Mouse (Mus musculus) kidney, postnatal 4 days (tissue): ENCODE measurements around the gene Mlec.
"Not testable (repeated sequence)": the region's sequence is repeated elsewhere in the genome, so short reads cannot be mapped to it uniquely, and the experiment has no call there.

Experiments
- DNase-seq, 2 experiments: peaks; one replicate each; pipeline ENCODE4 v3.0.0; 2021; ENCODE audit warnings: mixed read lengths in 2 of 2

Mlec gene

GRCm38 (mm10) chr5:115150991-115151390 is 7.0 kb downstream of the Mlec start:
- peak in 1 of 2 experiments; percentile 14 for DNase-seq

GRCm38 (mm10) chr5:115149675-115150459 is 8.1 kb downstream of the Mlec start:
- no peak for DNase-seq

DNA sequence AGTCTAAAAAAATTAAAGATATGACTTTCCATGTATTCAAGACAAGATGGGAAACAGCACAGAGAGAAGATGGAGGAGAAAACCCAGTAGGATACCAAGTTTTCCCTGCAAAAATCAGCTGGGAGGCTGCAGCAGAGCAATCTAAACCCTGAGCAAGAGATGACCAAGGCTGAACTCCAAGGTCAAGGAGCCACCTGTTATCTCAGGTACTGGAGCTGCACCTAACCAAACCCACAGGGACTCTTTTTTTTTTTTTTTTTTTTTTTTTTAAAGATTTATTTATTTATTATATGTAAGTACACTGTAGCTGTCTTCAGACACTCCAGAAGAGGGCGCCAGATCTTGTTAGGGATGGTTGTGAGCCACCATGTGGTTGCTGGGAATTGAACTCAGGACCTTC is 9.1 kb downstream of the Mlec start:
- DNase-seq = not testable (repeated sequence)

DNA sequence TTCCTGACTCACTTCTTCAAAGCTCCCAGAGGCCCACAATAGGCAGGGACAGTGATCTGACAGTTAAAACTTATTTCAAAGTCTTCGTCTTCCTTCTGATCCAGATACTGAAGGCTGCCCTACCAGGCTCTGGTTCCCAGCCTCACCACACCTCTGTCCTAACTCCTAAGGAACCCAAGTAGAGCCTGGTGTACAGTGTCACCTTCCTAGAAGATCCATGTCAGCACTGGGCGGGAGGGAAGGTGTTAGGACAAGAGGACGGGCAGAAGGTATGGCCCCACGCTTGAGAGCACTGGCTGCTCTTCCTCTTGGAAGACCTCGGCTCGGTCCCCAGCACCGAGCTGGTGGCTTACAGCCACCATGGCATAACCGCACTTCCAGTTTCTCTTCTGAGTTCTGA is 9.6 kb downstream of the Mlec start:
- DNase-seq = no peak

- peak in 1 of 2 experiments; percentile 47 for DNase-seq
These were observed 10.6 kb downstream of the Mlec start for GRCm38 (mm10) chr5:115147388-115147787.

GRCm38 (mm10) chr5:115146747-115147130 is 11.2 kb downstream of the Mlec start:
- DNase-seq = no peak

DNA sequence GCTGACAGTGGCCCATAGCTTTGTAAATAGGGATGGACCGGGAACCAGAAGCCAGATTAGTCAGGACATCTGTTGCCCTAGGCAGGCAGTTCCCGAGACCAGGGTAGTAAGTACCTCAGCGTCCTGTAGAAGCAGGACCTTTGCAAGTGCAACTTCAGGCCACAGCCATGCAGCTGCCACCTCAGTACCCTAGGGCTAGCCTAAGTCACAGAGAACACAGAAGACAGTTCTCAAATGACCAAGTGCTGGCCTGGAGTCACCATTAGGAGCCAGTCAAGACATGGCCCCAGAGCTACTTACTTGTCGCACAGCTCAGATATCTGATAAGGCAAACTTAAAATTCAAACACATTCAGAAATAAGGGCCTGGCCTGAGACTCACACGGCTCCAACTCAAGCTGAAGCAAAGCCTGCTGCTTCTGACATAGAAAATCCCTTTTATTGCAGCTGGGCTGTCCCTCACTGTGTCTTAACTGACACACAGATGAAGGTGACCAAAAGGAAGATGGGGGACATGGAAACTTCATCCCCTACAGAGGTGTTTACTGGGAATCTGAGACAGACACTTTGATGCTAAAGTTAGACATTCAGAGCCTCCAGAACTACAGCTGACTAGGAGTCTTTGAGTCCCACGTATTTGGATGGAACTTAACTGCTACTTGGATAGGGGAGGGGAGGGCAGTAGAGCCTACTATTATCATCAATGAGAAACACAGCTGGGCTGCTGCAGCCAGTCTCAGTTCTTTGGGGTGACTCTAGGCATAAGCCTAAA is 11.8 kb downstream of the Mlec start:
- no peak for DNase-seq

- no peak for DNase-seq
These were observed 12.6 kb downstream of the Mlec start for GRCm38 (mm10) chr5:115145253-115145968.

DNA sequence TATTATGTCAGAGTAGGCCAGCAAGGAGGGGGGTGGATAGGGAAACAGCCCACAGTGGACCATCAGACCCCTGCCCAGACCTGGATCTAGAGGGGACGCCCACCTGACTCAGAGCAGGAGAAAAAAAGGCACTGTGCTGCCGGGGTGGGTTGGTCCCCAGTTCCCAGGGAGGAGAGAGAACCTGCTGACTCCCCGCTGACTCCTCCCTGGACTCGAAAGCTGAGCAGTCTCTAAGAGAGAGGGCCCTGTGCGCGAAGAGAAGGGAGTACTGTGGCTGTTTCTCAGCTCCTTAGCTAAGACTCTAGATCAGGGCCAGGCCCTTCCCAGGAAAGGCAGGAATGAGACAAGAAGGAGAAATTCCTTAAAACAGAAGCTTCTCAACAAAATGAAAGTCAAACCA is 13.5 kb downstream of the Mlec start:
- DNase-seq = no peak

DNA sequence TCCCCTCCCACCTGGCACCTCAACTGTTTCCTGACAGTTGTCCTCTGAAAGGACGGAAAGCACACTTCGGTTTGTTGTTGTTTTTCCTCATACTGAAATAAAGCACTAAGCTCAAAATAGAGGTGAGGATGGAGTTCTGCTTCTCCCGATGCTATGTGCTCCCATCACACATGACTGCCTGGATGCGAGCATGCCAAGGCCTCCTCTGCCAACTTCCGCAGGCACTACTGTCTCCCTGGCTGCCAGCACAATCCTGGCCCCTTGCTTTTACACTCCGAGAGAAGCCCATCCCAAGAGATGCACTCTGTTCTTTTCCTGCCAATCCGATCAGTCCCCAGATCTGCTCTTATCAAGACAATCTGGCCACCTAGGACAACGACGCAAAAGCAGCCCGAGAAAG is 14.4 kb downstream of the Mlec start:
- no peak for DNase-seq

DNA sequence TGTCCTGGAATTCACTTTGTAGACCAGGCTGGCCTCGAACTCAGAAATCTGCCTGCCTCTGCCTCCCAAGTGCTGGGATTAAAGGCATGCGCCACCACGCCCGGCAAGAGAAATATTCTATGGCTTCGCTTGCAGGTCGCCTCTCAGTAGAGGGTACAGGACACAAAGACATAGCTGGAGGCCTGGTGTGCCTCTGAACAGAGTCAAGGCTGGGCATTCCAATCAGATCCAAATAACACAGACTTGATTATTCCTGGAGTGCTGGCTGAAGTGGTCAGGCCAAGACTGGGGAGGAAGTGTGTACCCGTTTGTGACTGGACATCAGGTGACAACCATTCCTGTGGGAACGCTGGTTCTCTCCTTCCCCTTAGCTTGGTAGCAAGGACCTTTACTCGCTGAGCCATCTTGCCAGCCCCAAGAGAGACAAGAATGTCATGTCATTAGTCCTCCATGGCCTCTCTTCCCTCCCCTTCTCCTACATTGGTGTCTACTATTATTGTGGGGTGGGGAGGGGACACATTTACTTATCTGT is 15.7 kb downstream of the Mlec start:
- DNase-seq = no peak

- DNase-seq = no peak
These were observed 17.3 kb downstream of the Mlec start for GRCm38 (mm10) chr5:115140726-115141125.

- DNase-seq = no peak
These were observed 18.9 kb downstream of the Mlec start for GRCm38 (mm10) chr5:115139124-115139523.

DNA sequence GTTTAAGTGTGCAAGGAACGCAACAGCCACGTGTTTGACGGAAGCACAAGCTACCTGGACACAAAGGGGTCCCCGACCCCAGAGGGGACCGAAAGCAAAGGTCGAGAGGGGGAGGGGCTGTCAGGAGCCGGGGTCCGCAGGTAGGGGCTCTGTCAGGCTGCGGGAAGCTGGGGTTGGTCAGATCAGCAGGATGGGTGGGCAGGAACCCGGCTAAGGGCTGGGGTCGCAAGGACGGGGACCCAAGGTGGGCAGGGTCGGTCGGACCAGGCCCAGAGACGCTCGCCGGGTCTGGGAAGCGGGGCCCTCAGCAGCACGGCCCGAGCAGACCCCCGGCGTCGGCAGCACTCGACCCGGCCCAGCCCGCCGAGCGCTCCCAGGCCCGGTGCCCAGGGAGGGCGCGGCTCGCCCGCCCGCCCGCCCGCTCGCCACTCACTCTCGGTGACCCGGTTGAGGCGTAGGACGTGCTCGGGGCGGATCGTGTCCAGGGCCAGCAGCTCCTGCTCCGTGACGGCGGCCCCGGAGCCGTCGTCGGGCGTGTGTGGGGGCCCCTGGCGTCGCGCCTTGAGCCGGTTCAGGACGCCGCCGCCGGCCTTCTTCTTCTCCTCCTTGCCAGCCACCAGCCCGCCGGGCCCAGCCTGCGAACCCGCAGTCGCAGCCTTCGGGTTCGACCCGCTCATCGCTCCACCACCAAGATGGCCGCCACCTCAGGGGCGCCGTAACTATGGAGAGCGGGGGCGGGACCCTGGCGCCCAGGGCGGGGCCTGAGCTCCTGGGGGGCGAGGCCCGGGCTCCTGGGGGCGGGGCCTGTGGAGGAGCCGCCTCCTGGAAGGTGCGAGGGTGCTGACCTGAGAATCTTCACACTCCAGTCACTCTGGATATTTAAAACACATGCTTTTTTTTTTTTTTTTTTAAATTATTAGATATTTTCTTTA is 23.5 kb downstream of the Mlec start, which contains the start of gene Unc119b:
Gene Unc119b (minus strand): TSS at position 742 of the 932 bp plus-strand sequence.
- DNase-seq = peak; percentile 91 to 94

DNA sequence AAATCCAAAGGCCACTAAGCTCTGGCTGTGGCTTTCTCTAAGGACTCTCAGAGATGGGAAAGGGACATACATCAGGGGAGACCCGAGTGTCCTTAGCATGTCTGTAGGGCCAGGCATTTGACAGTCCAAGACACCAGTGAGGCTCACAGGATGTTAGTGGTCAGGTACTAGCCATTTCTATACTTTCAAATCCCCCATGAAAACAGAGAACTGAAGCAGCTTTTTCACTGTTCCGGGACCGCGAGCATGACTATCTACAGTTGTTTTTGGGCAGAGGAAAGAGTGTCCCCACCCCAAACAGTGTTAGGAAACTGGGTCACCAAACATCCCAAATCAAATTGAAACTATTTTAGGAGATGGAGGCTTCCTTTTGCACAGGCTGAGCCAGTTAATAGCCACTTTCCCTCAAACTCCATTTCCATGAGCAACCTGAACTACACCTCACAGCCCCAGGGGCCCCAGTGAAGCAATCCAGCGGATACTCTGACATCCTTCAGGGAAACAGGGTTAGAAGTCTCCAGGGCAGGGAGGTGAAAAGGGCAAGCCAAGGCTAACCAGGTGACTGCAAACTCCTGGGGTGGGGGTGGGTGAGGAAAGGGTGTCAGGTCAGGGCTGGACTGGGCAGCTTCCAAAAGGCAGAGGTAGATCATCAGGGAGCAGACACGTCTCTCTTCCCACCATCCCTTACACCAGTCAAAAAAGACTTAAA is 24.5 kb downstream of the Mlec start:
- no peak for DNase-seq

- DNase-seq = no peak
These were observed 25.5 kb downstream of the Mlec start for GRCm38 (mm10) chr5:115132465-115132864.

- DNase-seq = no peak
These were observed 28.7 kb downstream of the Mlec start for GRCm38 (mm10) chr5:115129328-115129727.

DNA sequence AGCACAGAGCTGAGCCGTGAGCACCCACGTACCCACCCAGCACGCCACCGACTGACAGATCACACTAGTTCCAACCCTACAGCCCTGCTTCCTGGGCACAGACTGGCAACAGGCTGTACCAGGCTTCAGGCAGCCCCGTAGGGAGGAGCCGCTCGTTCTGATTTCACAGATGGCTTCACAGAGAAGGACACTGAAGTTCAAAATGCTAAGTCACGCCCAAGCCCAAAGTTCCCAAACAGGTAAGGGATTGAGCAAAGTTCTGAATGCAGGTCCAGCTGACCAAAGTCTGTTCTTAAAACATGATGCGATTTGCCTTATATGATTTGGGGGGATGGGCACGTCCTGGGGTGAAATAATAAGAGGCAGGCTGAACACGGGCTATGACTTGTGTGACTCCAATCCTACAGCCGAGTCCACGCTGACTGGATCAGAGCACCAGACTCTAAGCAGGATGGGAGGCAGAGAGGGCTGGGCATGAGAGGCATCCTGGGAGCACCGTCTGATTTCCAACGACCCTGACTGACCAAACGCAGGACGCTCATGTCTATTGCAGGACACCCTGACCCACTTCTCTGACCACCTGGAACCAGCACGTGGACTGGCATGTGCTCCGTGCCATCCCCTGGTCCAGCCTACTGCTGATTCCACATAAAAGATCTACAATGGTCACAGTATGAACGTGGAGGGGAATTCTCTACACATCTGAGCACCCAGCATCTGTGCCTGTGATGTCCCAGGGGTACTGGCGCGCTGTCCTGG is 30.4 kb downstream of the Mlec start:
- peak in 1 of 2 experiments; percentile 47 for DNase-seq

GRCm38 (mm10) chr5:115126578-115127312 is 31.2 kb downstream of the Mlec start:
- no peak for DNase-seq
